Mouse (Mus musculus): ENCODE data around the gene Gbgt1.
A peak's percentile ranks its signal among the peaks of the same experiment; 100 is the strongest.

Gbgt1 gene

GRCm38 (mm10) chr2:28528354-28528730, 31.7 kb downstream of the Gbgt1 start:
- no peak for DNase-seq (ENCODE audit: low spot score in 2 of 2)

DNA sequence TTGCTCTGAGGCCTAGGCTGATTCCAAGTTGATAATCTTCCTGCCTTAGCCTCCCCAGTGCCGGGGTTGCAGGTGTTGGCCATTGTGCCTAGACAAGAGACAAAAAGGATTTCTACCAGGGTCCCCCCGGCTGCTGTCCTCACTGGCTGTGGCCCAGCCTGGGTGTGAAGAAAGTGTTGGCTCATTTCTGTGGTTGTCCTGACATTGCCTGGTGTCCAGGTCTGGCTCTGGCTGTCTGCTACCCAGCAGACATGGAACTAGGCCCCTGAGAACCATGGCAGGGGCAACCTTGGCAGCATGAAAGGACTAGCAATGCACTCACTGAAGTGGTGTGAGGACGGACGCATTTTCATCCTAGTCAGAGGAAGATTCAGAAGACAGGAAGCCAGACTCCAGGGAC, 33.2 kb downstream of the Gbgt1 start:
- no peak for DNase-seq (ENCODE audit: low spot score in 2 of 2)

GRCm38 (mm10) chr2:28530311-28530710, 33.6 kb downstream of the Gbgt1 start:
- no peak for DNase-seq (ENCODE audit: low spot score in 2 of 2)

- DNase-seq (ENCODE audit: low spot score in 2 of 2): peak; percentile 57 to 71
Observed at GRCm38 (mm10) chr2:28532938-28533771, 36.5 kb downstream of the Gbgt1 start.

GRCm38 (mm10) chr2:28533901-28534435, 37.3 kb downstream of the Gbgt1 start:
- no peak for DNase-seq (ENCODE audit: low spot score in 2 of 2)

DNA sequence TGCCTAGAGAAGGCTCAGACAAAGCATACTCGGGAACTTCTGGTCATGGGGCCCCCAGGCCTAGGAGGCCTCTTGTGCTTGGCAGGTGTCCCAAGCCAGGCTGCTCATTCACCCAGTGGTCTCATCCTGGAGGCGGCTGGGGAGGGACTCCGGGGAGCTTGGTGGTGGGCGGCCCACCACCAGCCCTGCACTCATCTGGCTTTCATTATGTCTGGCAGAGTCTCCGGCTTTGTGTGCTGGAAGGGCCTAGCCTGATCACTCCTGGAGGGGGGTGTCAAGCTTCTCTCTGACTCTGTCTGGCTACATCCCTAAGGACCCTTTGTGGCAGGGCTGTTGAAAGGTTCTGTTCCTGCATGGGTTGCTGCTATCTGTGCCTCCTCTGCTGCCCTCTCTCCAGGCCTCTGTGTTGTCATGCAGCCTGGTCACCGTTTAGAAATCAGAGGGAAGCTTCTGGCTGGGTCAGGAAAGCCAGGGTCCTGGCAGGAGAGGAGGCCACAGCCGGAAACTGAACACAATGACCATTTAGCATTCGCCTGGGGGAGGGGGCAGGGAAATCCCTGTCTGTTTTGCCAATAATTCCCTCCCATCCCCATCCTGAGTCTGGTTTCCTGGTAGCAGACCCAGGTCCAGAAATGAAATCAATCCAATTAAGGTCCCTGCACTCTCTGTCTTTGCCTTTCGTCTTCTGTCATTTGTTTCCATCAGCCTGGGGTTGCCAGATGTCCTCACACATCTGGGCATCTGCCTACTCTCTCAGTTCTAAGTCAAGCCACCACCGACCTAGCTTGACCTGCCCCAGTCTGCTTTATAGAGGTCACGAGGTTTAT, 38.0 kb downstream of the Gbgt1 start:
- DNase-seq (ENCODE audit: low spot score in 2 of 2): no peak

GRCm38 (mm10) chr2:28535263-28535540, 38.5 kb downstream of the Gbgt1 start:
- DNase-seq (ENCODE audit: low spot score in 2 of 2): no peak

DNA sequence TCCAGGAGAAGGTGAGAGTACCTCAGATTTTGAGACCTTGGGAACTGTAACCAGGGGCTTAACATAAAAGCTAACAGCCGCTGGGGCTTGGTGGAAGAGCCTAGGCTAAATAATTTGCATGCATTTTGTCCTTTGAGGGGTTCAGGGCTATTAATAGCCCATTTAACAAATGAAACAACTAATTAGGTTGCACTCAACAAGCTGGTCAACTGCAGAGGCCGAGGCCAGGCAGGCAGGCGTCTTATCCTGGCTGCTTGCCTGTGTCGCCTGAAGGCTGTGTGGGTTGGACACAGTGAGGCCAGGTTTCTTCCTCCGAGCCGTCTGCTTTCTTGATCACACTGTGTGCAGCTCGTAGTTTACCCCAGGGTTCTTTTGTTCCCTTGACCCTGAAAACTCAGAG, 39.0 kb downstream of the Gbgt1 start:
- no peak for DNase-seq (ENCODE audit: low spot score in 2 of 2)

GRCm38 (mm10) chr2:28536166-28536565, 39.5 kb downstream of the Gbgt1 start:
- no peak for DNase-seq (ENCODE audit: low spot score in 2 of 2)

DNA sequence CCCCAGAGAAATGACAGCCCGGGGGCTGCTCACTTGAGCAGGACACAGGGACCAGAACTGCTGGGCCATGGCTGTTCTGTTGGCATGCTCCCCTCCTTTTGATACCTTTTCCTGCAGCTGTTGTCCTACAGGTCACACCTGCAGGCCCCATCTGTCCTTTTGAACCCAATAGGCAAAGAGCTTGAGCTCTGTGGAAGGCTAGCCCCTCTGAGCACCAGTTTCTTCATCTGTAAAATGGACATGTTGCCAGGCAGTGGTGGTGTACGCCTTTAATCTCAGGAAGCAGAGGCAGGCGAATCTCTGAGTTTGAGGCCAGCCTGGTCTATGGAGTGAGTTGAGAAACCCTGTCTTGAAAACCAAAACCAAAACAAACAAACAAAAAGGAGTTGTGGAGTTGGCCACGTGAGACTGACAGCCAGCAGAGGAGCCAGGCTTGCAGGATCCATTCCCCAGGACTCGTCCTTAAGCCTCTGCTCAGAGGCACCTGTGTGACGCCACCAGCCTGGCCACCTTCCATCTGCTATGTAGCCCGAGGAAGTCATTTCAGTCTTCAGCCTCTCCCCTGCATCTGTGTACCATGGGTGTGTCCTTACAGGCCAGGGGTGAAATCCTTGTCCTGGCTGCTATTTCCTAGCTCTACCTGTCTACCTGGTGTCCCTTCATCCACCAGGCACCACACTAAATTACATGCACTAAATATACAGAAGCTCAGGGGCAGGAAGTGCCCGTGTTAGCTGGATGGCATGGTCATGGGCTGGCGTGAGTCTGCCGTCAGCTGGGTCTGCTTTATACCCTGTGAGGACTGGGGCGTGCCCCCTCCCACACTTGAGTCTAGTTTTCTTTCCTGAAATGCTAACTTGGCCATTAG, 40.3 kb downstream of the Gbgt1 start:
- DNase-seq (ENCODE audit: low spot score in 2 of 2): no peak

DNA sequence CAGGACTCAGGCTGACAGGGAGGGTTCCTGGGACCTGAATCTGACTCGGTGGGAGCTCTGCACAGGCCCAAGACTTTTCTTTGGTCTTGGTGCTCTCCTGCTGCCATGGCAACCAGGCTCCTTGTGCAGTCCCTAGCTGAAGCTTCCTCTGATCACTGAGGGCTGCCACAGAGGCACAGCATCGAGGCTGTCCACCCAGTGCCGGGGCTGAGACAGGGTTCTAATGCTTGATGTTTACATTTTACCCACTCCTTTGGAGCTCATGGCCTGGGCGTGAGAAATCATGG, 40.9 kb downstream of the Gbgt1 start:
- DNase-seq (ENCODE audit: low spot score in 2 of 2): no peak

- no peak for DNase-seq (ENCODE audit: low spot score in 2 of 2)
Observed at GRCm38 (mm10) chr2:28537995-28538816, 41.5 kb downstream of the Gbgt1 start.

DNA sequence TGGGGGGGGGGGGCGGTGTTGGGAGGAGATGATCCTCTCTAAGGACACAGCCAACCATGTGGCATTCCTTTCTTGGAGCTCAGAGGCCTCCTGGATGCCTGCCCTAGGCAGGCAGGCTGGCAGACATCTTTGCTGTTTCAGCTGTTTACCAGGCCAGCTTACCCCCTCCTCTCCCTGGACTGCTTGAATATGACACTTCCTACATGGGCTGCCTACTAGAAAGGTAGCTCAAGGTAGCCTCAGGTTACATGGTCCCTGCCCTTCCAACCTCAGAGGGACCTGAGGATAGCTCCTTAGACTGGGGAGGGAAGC, 42.1 kb downstream of the Gbgt1 start:
- DNase-seq (ENCODE audit: low spot score in 2 of 2): no peak

GRCm38 (mm10) chr2:28539206-28539605, 42.5 kb downstream of the Gbgt1 start:
- peak; percentile 17 to 40 for DNase-seq (ENCODE audit: low spot score in 2 of 2)

- DNase-seq (ENCODE audit: low spot score in 2 of 2): peak in 1 of 2 experiments; percentile 43
Observed at GRCm38 (mm10) chr2:28539949-28540348, 43.3 kb downstream of the Gbgt1 start.

DNA sequence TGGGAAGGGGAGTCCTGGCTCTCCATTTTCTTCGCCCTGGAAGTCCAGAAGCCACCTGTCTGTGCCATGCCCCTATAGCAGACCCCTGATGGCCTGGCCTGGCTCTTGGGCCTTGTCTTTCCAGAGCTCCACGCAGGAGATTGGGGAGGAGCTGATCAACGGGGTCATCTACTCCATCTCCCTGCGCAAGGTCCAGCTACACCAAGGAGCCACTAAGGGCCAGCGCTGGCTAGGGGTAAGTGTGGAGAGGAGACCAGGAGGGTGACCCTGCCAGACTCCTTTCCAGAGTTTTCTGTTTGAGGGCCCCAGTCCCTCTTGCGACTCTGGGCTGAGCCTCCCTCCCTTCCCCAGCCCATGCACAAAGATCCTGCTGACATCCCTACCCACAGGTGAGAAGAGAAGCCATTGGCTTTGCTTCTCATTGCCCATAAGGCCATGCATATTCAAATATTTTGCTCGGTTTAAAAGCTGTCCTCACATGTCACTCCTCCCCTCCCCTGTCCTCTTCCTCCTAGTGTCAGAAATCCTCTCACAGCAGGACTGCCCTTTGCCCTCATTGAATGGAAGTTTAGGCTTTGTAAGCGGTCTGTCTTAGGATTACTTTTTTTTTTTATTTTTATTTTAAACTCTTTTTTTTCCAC, 44.0 kb downstream of the Gbgt1 start:
- no peak for DNase-seq (ENCODE audit: low spot score in 2 of 2)

DNA sequence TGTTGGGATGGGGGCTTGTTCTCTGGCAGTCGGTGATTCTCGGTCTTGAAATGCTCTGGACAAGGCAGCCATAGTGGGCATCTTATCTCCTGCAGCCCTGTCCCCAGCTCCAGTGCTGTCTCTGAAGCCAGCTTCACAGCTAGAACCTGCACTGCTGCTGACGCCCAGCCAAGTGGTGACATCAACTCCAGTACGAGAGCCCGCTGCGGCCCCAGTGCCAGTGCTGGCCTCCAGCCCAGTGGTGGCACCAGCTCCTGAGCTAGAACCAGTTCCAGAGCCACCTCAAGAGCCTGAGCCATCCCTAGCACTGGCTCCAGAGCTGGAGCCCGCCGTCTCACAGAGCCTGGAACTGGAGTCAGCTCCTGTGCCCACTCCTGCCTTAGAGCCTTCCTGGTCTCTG, 47.2 kb downstream of the Gbgt1 start:
- no peak for DNase-seq (ENCODE audit: low spot score in 2 of 2)

DNA sequence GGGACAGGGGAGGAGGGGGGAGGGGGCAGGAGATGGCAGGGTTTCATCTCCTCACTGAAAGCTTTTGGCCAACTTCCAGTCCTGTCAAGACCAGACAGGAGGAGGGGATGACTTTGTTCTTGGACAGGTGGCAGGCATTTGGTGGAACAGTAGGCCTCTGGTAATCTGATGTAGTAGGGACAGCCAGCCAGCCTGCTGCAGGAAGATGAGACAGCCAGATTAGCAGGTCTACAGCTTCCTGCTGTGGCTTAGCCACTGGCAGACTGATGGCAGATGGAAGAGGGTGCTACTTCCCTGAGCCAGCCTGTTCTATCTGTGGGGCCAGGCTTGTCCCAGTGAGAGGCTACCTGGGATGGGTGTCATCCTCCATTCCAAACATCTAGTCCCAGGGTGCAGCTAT, 49.3 kb downstream of the Gbgt1 start:
- no peak for DNase-seq (ENCODE audit: low spot score in 2 of 2)

- DNase-seq (ENCODE audit: low spot score in 2 of 2): no peak
Observed at GRCm38 (mm10) chr2:28546560-28546959, 49.9 kb downstream of the Gbgt1 start.

- peak; percentile 72 to 85 for DNase-seq (ENCODE audit: low spot score in 2 of 2)
Observed at GRCm38 (mm10) chr2:28547237-28548172, 50.8 kb downstream of the Gbgt1 start.

Measured in spleen, postnatal 14 days (tissue).